Mouse (Mus musculus): ENCODE data around the gene Tmem14c.
A peak's percentile ranks its signal among the peaks of the same experiment; 100 is the strongest.

DNA sequence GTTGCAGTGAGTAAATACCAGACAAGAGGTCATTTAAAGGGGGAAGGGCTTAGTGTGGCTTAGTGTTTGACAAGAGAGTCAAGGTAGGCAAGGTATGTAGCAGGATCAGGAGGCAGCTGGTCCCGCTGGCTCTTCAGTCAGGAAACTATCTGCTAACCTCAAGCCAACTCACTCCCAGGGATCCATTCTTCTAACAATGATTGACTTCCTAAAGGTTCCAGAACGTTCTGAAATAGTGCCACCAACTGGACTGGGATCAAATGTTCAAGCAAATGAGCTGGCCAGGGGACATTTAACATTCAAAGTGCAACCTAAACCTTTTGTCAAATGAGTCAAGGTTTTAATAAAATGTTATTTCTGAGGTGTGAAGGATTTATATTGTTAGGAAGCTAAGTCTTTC lies 36.8 kb upstream of the Tmem14c start:
- 0 out of 2 replicates have a peak, but pooled peaks have one; percentile 15 for TF ChIP-seq CTCF (IDR thresholded peaks at IDR 0.05; ENCODE audit: low read depth, low read length)
- no peak for TF ChIP-seq POLR2A (IDR thresholded peaks at IDR 0.05; ENCODE audit: extremely low read depth, insufficient read depth, low read length)
